Mouse (Mus musculus): Measurements from ENCODE around the gene Slamf1.
"Not testable (repeated sequence)": the region's sequence is repeated elsewhere in the genome, so short reads cannot be mapped to it uniquely, and the experiment has no call there.

Slamf1 gene

DNA sequence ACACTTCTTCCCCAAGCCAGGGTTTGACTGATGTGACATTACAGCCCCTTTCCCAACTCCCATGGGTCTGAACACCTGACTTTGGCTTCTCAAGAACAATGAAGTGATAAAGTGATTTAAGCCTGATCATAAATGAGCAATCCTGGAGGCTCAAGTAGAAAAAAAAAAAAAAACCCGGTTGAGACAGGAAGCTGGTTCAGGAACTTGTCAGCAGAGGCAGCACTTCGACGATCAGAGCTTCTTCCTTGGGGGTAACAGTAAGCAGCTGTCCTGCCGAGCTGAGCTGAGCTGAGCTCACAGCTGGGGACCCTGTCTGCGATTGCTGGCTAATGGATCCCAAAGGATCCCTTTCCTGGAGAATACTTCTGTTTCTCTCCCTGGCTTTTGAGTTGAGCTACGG lies at the start of gene Slamf1:
Gene Slamf1 (plus strand): TSS at position 230 of the 400 bp plus-strand sequence.
- DNase-seq: no peak

DNA sequence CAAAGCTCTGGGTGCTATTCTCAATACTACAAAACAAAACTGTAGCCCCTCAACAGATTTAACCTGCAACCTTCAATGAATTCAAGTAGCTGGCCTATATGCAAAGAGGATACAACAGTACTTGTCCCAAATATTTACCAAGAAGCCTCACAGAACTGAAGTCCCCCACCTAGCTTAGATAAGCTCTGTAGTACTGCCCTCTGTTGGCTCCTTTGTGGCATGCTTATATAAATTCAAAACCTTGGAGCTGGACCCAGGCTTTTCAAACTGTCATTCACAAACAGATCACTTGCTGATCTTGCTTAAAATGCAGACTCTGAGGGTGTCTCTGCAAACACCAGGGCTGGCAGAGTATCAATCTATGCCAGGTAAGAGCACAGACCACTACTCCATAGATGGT lies 35.7 kb upstream of the Slamf1 start:
- no peak for DNase-seq

DNA sequence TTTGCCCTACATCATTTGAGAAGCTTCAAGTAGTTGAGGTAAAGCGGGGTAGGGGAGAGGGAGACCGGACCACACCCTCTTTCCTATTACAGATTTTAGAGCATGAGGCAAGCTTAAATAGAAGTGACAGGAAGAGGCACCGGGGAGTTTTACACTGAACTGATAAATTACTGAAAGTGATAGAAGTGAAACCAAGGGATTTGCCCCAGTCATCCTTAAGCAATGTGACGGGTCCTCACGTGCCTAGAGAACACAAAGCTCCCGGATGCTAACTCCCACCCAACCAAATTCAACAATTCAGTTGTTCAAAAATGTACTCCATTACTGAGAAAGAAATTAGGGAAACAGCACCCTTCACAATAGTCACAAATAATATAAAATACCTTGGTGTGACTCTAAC lies 32.0 kb upstream of the Slamf1 start:
- no peak for DNase-seq

DNA sequence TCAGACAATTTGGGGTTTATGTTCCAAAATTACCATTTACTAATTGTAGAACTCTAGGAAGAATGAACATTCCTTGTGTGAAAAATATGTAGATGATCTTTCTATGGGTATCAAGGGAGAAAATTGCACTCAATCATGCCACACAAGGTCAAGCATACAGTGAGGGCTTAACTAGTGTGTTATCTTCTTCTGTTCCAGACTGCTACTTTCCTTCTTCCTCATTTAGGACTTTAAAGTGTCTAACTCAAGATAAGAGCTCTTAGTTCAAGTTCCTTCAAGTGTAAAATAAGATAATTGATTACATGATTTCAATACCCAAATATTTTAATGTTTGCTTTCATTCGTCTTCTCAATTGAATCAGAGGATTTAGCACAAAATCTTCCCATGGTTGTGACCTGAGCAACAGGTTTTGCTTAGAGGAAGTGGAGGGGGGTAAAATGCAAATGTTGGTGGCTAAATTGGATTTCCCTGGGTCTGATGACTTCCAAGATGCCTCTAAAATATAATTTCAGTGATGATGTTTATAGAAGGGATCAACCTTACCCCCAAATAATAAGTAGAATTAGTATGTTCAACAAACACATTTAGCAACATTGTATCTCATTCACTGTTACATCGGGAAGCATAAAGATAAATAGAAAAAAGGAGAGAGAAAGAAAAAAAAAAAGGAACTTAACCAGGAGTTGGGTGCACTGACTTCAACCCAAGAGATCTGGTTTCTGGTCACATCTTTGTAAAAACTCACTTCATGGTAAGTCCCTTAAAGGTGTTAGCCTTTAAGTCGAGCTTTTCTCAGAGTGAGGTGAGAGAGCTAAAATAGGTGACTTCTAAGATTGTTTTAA lies 18.6 kb upstream of the Slamf1 start:
- DNase-seq: no peak

DNA sequence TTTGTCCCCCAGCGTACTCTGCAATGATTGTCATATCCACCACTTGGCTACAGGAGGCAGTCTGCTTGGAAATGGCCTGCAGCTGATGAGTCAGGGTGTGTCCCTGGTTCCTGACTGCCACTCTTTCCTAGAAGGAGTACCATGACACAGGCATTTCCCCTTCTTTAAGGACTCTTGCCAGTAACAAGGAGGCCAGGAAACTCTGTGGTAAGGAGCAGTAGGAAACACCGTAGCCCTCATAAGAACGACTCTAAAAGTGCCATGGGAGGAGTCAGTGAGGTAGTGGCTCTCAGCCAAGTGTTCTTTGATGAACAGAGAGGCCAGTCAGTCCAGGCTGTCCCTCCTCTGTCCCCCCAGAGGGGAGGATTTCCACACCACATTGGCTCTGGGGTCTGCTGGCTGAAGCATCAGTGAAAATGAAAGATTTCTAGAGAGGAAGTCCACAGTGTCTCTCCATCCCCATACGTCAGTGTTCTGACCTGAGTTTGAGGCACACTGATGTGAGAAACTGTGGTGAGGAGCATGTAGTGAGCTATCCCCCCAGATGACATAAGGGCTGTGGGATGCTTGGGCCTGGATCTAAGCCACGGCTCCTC lies 5.0 kb upstream of the Slamf1 start:
- no peak for DNase-seq

DNA sequence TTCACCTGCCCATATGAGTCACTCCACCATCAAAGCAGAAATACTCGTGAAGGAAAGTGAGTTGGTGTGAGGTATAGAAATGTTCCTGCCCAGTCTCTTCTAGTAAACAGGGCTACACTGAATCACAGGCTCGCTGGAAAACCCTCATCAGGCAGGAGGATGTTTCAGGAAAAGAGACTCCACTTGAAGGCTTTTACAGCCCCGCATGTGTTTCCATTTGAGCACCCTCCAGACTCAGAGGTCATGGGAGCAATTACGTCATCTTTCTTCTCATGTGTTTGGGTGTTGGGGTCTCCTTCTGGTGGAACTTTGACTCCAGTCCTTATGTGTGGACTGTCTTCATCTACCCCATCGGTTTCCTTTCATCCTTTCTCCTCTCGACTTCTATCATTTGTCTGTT lies 4.1 kb downstream of the Slamf1 start:
- DNase-seq: no peak

DNA sequence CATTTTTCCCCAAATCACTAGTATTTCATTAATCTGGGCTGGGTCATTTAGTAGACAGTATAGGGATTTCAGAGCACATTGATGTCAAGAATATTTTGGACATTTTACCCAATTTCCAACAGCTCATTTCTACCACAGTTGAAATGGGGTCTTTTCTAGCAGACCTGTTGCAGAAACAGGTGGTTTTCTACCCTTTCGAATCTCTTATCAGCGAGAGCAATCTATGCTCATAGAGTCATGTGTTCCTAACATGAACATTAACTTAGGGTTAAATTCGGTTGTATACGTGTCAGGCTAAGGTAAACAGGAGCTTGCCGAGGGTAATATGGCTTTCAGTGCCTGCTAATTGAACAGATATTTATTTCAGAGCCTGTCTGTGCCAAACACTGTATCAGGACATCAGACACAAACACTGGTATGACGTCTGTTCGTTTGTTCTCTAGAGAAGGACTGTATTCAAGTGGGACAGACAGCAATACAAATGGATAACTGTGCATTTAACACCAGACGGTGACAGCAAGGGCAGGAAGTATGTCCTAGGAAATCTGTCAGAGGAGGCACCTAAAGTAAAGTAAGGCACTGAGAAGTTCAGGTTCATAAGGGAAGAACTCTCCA lies 5.3 kb downstream of the Slamf1 start:
- no peak for DNase-seq

DNA sequence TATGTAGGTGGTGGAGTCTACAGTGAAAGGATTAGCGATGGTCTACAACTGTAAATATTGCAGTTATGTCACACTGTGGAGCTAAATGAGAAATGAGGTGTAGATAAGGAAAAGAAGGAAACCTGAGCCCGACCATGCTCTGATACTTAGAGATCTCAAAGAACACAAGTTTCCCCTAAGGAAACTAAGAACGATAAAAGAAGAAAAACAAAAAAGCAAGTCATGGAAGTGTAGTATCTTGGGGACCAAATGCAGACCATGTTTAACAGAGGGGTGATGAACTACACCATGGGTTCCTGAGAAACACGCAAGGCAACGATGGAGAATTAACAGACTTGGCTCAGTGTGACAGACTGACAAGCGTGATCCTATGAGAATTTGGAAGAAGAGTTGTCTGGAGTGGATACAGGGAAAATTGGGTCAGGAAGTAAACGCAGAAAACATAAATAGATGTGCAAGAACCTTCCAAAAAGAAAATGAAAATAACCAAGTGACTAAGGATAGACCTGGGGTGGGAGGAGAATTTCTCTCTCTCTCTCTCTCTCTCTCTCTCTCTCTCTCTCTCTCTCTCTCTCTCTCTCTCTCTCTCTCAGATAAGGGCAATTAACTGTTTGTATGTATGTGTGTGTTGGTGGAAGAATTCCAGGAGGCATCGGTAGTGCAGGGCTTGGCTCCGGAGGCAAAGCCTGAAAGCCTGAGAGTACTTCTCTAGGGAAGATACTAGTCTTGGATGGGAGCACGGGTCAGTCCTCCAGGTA lies 6.5 kb downstream of the Slamf1 start:
- DNase-seq: no peak

DNA sequence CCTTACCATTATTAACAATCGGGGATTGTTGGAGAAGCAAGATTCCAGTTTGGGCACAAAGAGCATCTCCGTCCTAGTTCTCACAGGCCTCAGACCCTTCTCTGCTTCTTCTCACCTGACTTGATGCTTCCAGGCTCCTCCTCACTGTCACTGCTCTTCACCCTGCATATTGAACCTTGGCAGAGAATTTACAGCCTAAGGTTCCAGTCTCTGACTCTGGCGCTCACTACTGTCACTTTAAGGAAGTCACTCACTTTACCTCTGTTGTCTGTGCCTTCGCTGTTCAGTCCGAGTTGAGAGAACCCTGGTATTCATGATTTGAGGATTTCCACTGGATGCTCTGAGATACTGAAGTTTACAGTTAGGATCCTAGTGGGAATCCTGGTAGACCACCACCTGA lies 7.3 kb downstream of the Slamf1 start:
- no peak for DNase-seq

DNA sequence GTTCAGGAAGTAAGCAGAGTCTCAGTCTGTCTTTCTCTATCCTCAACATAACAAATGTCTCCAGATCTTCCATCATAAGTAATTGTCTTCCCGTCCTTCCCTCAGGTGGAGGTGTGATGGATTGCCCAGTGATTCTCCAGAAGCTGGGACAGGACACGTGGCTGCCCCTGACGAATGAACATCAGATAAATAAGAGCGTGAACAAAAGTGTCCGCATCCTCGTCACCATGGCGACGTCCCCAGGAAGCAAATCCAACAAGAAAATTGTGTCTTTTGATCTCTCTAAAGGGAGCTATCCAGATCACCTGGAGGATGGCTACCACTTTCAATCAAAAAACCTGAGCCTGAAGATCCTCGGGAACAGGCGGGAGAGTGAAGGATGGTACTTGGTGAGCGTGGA lies 7.8 kb downstream of the Slamf1 start:
- DNase-seq: no peak

DNA sequence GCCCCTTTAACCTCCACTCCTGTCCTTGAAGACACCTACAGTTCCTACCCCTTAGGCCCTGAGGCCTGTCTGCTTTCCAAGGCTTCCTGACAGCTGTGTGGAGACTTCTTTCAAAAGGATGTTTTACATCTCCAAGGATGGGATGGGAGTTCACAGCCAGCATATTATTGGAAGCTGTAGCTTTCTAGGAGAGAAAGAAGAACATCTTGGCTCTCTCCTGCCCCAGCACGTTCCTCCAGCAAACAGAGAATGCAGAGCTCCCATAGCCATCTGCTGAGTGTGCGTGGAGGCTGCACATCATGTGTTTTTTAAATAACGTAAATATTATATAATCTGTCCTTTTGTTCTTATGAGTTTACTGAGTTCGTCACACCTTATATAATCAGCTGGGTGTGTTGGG lies 8.9 kb downstream of the Slamf1 start:
- no peak for DNase-seq

DNA sequence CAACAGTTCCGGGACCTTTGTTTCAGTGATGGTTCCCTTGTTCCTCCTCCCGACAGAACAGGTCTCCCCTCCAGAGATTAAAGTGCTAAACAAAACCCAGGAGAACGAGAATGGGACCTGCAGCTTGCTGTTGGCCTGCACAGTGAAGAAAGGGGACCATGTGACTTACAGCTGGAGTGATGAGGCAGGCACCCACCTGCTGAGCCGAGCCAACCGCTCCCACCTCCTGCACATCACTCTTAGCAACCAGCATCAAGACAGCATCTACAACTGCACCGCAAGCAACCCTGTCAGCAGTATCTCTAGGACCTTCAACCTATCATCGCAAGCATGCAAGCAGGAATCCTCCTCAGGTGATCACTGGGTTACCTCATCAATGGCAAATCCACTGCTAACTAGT lies 10.1 kb downstream of the Slamf1 start:
- DNase-seq: no peak

DNA sequence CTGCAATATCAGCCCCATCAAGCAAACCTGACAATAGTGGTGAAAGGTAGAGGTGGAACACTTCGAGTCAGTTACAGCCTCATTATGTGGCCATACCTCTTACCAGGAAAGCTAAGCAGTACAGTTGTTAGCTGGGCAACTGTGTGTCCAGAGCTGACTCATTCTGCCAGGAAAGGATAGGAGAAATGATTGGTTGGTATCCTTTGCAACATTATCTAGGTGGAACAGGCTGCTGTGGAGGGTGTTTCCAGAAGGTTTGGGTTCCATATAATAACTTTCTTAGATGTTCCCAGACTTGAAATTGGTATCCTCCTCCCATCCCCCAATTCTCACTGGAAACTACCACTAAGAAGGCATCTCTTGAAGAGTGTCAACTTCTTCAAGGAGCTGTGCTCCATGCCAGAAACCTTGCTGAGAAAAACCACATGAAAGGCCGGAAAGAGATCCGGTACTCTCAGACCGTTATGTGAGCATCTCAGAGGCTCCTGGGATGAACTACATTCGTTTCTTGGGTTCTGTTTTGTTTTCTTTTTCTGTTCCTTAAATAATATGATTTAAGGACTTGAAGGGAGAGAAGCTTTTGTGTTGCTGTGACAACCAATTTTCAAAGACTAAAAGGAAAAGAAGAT lies 15.5 kb downstream of the Slamf1 start:
- DNase-seq: no peak

DNA sequence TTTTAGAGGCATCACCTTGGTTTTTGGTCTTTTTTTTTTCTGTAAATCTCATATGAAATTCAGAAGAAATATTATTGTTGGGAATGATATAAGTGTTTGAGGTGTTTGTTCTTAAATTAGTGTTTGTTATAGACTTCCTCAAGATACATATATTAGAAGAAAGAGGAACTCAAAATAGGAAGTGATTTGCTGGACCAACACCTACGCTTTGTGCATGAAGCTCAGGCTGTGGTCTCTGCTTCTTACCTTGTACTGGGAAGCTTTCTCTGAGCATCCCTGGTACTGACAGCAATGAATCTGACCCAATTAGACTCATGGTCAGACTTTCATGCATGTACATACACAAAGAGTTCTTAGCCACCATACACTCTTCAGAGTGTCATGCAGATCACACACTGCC lies 18.9 kb downstream of the Slamf1 start:
- no peak for DNase-seq

DNA sequence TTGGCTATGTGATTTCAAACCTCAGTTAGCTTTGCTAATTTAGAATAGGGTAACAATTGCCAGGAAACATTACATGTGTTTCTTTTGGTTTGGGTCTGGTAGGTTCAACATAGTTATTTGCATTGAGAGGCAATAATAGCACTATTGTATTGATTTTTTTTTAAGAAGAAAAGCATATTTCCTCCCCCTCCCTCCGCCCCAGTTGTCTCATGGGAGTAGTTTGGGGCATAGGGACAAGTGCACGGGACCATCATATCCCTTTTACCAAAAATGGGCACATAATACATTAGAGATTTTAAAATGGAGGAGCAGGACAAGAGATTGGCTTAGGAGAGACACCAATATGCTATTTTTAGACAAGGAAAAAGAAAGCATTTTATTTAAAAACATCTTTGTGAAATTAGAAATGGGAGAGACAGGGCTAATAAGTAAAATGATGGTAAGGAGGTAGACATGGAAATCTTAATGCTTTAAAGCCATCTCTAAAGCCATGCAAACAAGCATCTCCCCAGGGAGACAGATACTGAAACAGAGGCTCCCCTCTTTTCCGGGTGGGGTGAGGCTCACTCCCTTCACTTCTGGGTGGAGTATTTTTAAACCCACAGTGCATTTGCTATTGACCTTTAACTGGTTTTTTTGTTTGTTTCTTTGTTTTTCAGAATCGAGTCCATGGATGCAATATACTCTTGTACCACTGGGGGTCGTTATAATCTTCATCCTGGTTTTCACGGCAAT lies 20.5 kb downstream of the Slamf1 start:
- DNase-seq: no peak

DNA sequence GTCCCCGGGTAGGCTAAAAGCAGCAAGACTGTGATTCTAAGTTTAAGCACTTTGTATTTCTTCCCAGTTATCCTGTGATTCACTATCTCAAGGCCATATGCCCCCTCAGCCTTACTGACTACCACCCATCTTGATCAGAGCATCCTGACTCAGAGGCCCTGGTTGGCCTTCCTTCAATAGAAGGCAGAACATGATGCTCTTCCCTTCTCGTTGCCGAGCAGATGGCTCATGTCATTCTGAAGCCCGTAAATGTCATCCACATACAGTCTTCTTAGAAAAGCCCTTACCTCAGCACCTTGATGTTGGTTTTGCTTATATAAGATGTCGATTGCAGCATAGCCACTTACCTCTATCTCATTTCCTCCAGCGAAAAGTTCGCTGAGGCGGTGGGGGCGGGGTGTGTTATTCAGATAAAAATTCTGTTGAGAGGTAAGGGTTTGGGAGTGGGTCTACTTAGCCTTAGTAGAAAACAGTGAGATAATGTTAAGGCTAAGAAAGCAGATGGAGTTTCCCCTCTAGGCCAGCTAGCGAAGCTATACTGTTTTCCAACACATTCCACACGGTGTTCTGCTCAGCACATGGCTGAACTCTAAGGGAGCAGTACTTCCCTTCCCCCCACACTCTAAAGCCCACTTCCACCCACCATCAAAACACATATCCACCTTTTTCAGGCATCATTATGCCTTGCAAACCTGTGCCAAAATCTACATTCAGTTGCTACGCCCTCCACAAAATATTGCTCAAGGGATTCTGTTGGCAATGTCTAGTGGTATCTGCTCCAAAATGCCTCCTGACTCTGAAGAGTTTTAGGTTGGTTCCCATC lies 21.7 kb downstream of the Slamf1 start:
- no peak for DNase-seq

DNA sequence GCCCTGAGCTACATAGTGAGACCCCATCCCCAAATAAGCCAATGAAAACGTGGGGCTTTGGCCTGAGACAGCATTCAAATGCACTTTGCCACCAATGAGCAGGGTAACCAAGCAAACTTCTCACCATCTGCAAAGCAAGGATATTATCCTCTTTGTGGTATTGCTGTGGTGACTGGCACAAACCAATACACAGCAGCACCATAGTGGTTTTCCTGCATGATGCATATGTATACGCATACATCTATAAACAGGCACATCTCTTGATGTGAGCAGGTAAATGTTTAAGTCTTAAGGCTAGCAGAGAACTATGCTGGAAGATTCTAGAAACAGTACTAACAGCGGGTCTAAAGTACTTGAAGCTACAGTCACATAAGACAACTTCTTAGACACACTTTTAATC lies 22.5 kb downstream of the Slamf1 start:
- DNase-seq: no peak

DNA sequence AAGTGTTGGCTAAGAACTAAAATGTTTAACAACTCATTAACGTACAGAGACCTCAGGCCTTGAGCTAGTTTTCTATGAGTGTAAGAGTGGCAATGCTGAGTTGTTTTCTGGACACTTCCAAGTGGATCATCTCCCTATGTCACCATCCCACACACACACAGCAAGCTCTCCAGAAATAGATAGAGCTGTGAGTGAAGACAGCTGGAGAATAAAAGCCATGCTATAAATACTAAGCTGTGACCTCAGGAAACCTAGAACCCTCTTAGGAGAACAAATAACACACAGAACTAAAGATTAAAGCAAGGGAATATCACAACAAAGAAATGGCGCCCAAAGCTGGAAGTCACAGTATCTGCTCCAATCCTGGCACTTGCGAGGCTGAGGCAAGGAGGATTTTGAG lies 24.6 kb downstream of the Slamf1 start:
- DNase-seq: no peak

DNA sequence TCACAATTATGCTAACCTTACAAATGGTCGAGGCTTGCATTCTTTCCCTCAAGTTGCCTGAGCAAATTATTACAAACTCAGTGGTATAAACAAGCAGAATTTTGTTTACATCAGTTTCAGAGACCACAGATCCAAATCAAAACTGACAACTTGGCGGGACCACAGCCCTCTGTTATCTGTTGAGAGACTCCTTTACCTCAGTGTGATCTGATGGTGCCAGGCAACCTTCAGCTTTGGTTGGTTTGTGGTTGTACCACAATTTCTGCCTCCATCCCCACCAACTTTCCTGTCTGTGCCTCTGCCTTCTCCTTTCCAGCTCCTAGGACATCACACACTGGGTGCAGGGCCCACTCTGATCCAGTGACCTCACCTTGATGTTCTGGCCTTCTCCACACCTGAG lies 29.3 kb downstream of the Slamf1 start:
- DNase-seq: no peak

DNA sequence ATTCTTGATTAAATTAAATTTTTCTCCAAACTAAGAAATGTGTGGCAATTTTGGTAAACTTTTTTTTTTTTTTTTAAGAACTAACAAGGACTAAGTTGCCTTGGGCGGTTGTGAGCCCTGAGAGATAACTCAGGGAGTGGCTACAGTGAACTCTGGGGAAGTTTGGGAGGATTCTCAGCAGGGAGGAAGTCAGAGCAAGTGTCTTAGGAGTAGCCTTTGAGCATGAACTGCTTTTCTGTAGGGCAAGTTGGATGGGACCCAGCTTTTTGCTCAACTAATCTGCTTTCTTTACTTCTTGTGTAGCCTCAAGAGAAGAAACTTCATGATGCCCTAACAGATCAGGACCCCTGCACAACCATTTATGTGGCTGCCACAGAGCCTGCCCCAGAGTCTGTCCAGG lies 30.9 kb downstream of the Slamf1 start:
- no peak for DNase-seq

DNA sequence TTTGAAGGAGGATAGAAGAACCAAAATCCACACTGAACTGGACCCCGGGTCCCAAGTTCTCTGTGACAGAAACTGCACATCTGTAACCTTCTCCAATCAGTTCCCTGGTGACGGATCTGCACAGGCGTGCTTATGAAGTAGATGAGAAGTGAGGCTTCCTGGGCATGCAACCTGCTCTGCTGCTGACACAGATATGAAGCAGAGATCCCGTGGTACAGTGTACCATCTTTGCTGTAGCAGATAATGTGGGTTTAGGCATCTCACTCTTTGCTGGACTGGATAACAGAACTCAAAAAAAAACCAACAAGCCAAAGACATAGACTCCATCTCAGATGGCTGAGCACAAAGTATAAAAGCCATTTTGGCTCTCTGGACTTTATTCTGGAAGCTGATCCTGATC lies 32.7 kb downstream of the Slamf1 start:
- no peak for DNase-seq

DNA sequence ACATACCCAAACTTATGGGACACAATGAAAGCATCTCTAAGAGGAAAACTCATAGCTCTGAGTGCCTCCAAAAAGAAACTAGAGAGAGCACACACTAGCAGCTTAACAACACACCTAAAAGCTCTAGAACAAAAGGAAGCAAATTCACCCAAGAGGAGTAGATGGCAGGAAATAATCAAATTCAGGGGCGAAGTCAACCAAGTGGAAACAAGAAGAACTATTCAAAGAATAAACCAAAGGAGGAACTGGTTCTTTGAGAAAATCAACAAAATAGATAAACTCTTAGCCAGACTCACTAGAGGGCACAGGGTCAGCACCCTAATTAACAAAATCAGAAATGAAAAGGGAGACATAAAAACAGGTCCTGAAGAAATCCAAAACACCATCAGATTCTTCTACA lies 44.1 kb downstream of the Slamf1 start:
- DNase-seq: not testable (repeated sequence)

Data from lung, postnatal 14 days (tissue).